Mouse (Mus musculus): ENCODE results near the gene Oog1.
"Not testable (repeated sequence)": the region's sequence is repeated elsewhere in the genome, so short reads cannot be mapped to it uniquely, and the experiment has no call there.

The Oog1 gene

GRCm38 (mm10) chr12:87602388-87602787 is at the start of gene Oog1:
TSS of gene Oog1 (plus strand) at chr12:87602688.
- DNase-seq: not testable (repeated sequence)

DNA sequence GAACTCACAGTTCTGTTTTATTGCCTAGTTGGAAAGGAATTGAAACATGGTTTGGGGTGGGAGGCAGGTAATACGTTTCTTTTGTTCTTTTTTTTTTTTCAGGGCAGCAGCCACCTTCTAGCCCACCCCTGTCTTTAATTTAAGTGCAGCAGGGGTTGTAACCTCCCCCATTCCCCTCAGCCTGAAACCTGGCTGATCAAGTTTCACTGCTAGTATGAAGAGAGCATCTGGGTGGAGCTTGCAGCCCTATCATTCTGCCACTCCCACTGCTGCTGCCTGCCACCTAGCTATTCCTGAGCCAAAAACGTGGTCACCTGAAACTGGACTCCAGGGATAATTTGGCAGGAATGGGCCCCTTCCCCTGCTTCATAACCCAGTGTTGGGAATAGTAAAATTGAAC is 1.1 kb upstream of the Oog1 start:
- not testable (repeated sequence) for DNase-seq

GRCm38 (mm10) chr12:87618569-87618968 is 16.1 kb downstream of the Oog1 start, which contains the start of gene Gm4027:
TSS of gene Gm4027 (plus strand) at chr12:87618869.
- DNase-seq: not testable (repeated sequence)

DNA sequence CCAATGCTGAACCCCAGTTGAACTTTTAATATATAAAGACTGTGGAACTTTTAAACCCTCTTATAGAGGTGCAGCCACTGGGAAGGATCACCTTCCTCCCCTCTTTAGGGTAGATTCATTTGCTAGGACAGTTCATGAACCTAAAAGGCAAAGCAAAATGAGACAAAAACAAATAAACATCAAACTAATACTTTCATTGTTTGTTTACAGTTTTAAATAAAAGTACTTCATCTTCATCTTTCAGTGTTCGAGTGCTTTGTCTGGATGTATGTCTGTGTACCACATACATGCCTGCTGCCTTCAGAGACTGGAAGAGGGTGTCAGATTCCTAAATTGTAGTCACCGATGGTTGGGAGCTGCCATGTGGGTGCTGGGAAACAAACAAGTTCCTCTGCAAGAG is 42.0 kb downstream of the Oog1 start, which contains the start of gene Gm16381:
TSS of gene Gm16381 (minus strand) at position 101 of the 400 bp plus-strand sequence.
- not testable (repeated sequence) for DNase-seq

GRCm38 (mm10) chr12:87652916-87653703 is 50.6 kb downstream of the Oog1 start:
- not testable (repeated sequence) for DNase-seq

Data from layer of hippocampus, adult 9-11 months (tissue).